8 mouse cellular contexts compared by ENCODE assay signal in the genomic region with DNA sequence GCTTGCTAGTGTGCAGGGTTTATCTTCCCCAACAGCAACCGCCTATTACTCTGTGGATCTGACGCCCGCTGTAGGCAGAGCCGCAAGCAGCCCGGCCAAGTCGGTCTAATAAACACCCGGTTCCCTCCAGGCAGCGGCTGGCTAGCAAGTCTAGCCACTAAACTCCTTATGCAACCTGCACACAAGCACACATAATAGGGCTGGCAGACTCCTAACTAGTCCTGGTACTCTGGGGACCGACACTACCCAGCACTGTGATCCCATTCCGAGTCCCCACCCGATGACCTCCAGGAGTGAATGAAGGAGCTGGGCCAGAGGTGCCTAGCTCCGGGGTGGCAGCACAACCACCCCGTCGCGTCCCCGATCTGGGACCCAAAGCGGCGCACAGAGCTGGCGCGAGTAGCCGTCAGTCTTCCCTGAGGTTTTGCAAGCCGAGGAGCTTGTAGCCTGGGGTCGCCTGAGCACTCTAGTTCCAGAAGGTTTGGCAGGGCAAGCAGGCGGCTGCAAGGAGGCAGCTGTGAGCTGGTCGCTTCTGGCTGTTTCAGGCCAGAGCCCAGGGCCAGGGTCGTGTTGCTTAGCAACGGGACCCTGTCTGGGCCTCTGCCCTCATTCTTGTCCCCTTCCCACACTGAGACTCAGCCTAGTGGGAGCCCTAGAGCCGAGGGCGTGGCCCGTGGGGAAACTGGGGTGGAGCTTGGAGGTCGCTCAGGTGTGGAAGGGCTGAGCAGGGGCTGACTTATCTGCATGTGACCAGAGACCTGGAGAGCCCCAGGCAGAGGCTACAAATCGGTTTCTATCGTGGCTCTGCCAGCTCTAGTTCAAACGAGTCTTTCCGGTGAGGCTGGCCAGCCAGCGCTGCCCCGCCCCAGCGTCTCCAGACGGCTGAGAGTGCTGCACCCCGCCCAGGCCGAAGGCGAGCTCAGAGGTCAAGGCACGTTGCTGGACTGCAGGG.
DNase-seq lines count a peak whose midpoint lies in the region; ATAC-seq and TF ChIP-seq lines count a peak whose summit lies in the region.

No protein-coding gene starts in this region.

- TF ChIP-seq CTCF in hindbrain, postnatal 0 days (IDR thresholded peaks at IDR 0.05; ENCODE audit: low read depth) = no peak

- no peaks in the 10 kb centered on the region for H3K36me3 ChIP-seq in hindbrain, postnatal 0 days (ENCODE audit: insufficient read depth, low read length)

- peak; percentile 91 for ATAC-seq in hindbrain, postnatal 0 days

- DNase-seq in ES-CJ7 (ENCODE audit: low read depth, low spot score) (peak; percentile 96), adipocyte (ENCODE audit: low spot score) (no peak)
- DNase-seq in embryo, embryonic 10 days (ENCODE audit: low spot score) = peak; percentile 88
- DNase-seq in gastrocnemius, postnatal 25 days = peak; percentile 72
- peak; percentile 73 for DNase-seq in hindbrain, postnatal 0 days (ENCODE audit: low spot score)
- peak; percentile 15 to 20 for DNase-seq in left cerebral cortex, postnatal 14 days (ENCODE audit: low spot score in 2 of 2)
- peak; percentile 74 to 88 for DNase-seq in lung, postnatal 4 days
- peak; percentile 35 for DNase-seq in right cerebral cortex, postnatal 4 days

- intact Hi-C loops in left cerebral cortex, postnatal 14 days (cut with DNase I) = no loop called here

- peak overlapping the region; percentile 19 for H3K4me3 ChIP-seq in hindbrain, postnatal 0 days (ENCODE audit: low read length)

- peak overlapping the region; percentile 3 for H3K9ac ChIP-seq in hindbrain, postnatal 0 days (replicated peaks; ENCODE audit: low read length)

- 2% methylated on average over 43 of the region's 43 CpGs for WGBS in hindbrain, postnatal 0 days

- H3K27ac ChIP-seq in hindbrain, postnatal 0 days = peak overlapping the region; percentile 38

- no peaks in the 10 kb centered on the region for H3K27me3 ChIP-seq in hindbrain, postnatal 0 days (ENCODE audit: insufficient read depth, low read length)

- H3K4me1 ChIP-seq in hindbrain, postnatal 0 days (ENCODE audit: insufficient read depth, low read length) = peaks cover 15% of the 10 kb centered on the region; the same call in 1 of the 2 replicates

- H3K4me2 ChIP-seq in hindbrain, postnatal 0 days (ENCODE audit: low read depth, low read length) = peak overlapping the region; percentile 48

- H3K9me3 ChIP-seq in hindbrain, postnatal 0 days (ENCODE audit: low read length) = no peaks in the 10 kb centered on the region
